Mouse (Mus musculus): ENCODE results near the gene Ccnt1.
"Not testable (repeated sequence)": the region's sequence is repeated elsewhere in the genome, so short reads cannot be mapped to it uniquely, and the experiment has no call there.

The Ccnt1 gene

GRCm38 (mm10) chr15:98541064-98541463 is 29.7 kb downstream of the Ccnt1 start:
- no peak for DNase-seq

DNA sequence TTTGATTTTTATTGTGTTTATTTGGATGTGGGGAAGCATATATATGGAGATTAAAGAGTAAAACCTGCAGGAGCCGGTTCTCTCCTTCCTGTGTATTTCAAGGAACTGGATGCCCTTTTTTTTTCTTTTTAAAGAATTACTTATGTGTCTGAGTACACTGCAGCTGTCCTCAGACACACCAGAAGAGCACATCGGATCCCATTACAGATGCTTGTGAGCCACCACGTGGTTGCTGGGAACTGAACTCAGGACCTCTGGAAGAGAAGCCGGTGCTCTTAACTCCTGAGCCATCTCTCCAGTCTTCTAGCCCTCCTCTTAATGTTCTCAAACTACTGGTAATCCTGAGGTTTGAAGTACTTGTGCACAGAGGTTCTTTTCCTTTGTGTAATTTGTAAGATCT is 32.8 kb downstream of the Ccnt1 start:
- no peak for DNase-seq

DNA sequence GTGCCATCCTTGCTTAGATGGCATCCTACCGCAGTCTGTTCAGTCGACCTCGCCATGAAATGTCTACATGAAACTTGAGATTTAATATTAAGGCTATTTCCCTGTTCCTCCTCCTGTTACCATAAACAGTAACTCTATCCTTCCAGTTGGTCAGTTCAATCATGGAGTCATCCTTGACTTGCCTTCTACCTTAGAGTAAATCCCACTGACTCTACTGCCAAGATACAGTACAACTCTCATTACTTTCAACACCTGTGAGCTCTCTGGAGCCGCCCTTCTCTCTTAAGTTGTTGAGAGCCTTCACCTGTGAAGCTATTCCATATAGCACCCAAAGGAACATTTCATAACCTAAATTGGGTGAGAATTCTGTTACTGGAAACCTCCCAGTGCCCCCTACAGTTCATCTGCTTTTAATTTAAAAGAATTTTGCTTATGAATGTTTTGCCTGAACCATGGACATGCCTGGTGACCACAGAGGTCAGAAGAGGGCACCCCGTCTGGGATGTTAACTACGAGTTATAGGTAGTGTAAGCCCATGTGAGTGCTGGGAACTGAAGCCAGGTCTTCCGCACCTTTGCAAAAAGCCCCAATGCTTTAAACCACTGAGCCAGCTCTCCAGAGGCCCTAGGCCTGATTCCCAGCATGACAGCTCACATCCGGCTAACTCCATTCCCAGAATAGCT is 33.8 kb downstream of the Ccnt1 start:
- DNase-seq, result no peak

DNA sequence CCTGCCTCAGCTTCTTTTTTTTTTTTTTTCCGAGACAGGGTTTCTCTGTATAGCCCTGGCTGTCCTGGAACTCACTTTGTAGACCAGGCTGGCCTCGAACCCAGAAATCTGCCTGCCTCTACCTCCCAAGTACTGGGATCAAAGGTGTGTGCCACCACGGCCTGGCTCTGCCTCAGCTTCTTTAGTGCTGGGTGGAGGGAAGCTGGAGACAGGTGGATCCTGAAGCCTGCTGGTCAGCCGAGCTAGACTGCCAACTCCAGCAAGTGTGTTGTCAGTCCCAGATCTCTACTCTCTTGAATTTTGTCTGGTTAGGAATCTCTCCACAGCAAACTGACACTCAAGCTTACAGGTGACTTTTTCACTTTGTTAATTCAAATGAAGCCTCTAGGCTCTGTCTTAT is 34.8 kb downstream of the Ccnt1 start:
- no peak for DNase-seq

DNA sequence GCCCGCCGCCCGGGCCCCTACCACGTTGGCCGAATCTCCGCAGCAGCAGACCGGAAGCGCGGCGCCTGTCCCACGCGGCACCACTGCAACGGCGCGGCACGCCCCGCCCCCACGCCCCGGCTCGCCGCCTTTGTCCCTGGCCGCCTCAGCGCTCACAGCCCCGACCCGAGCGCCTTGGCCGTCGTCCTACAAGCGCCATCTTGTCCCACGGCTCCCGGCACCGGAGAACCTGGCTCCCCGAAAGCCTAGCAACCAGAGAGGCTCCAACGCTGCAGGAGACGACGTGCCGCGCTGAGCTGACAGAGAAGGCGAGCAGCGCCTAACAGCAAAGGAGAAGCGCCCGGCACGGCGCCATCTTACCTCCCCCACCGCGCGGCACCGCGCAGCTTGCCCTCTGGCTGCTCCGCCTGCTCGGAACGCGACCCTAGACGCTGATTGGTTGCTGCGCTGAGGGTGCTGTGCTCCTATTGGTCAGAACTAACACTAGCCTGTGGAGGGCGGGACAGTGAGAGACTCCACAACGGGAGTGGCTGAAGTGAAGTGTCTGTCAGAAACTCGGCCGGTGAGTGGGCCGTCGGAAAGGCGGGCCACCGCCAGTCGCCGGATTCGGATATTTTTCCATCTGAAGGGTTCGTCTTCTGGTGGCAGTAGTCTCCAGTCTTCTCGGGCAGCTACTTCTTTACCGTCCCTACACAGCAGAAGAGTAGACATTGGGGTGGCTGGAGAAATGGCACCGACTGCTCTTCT is 36.7 kb downstream of the Ccnt1 start, which contains the start of gene Kansl2:
Gene Kansl2 (minus strand): TSS at position 384 of the 747 bp plus-strand sequence.
- DNase-seq, result peak; percentile 99

DNA sequence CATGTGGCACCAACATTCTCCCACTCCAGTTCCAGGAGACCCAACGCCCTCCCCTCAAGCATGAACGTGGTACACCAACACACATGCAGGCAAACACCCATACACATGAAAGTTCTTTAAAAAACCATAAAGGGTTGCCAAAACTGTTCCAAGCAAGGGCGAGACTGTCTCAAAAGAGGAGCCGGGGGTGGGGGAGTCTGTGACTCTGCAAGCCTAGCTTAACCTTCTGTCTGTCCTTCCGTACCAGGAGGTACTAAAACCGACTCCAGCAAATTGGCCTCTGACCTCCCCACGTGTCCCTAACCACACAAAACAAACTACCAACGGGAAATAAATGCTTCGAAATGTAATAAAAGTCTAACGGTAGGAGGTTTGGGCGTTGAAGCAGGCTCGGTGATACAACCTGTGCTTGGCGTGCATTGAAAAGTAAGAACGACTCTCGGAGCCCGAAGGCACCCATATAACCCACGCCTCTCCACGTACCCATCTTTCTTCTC is 37.6 kb downstream of the Ccnt1 start:
- peak; percentile 29 to 37 for DNase-seq

DNA sequence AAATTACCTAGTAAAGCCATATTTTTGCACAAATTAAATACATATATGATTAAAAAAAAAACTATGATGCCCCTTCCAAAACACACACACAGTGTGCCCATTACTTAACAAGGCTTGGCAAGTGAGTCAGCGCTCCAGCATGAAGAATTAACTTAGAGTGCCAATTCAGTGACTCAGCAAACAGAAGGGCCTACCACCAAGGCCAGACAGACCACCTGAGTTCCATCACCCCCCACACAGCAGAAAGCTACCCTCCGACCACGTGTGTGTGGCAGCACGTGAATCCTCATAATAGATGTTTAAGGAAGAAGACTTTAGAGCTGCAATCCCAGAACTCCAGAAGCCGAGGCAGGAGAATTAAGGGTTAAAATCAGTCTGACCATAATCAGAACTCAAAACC is 38.4 kb downstream of the Ccnt1 start:
- DNase-seq, result peak; percentile 23 to 32

DNA sequence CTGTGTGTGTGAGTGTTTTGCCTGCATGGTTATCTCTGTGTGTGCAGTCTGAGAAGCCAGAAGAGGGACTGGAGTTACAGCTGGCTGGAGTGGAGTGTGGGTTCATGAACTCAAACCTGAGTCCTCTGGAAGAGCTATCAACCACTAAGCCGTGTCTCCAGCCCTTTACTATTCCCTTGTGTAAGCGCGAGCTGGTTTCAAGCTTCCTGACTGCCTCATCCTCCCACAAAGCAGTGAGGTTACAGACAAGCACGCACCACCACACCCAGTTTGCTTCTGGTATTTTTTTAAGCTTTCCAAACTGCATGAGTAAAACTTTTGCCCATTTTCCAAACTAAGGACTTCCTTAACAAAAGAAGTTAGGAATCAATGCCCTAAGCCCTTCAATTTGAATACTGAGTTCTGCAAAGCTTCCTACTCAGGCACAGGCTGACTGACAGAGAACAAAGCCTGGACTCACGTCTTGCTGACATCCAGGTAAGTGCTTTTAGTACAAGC is 42.6 kb downstream of the Ccnt1 start:
- no peak for DNase-seq

GRCm38 (mm10) chr15:98527056-98527771 is 43.5 kb downstream of the Ccnt1 start:
- DNase-seq, result no peak

DNA sequence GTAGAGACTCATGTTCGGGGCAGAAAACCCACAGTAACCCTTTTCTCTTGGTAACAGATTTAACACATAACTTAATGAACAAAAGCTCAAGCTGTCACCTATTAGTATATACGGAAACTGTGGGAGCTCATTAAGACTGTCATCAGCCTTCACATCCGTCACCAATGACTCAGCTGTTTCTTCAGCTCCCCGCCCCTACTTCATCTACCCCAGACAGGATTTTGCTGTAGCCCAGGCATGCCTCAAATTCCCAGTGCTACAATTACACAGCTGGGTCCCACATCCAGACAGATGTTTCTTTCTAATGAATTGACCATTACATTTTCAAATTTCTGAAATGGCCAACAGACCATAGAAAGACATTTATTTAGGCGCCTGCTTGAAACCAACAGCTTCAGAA is 44.7 kb downstream of the Ccnt1 start:
- DNase-seq, result no peak

DNA sequence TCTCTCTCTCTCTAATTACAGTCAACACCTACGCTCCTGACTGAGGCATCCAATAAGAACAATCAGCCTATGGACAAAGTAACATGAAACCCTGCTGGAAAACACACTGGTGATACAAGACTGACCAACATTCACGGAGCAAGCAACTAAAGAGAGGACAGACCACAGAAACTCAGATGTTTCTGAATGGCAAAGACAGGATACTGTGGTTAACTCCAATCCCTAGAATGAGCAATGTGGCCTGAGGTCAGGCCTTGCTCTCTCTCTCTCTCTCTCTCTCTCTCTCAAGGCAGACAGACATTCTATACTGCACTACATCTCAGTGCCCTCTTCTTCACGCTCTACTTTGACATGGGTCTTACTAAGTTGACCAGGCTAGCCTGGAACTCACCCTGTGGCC is 49.5 kb downstream of the Ccnt1 start:
- no peak for DNase-seq

- DNase-seq, result peak; percentile 68 to 80
Observed at GRCm38 (mm10) chr15:98517380-98518355, 53.1 kb downstream of the Ccnt1 start.

GRCm38 (mm10) chr15:98514845-98515244 is 55.9 kb downstream of the Ccnt1 start:
- not testable (repeated sequence) for DNase-seq

- no peak for DNase-seq
Observed at GRCm38 (mm10) chr15:98514146-98514545, 56.6 kb downstream of the Ccnt1 start.

GRCm38 (mm10) chr15:98513676-98514075 is 57.0 kb downstream of the Ccnt1 start:
- DNase-seq, result not testable (repeated sequence)

DNA sequence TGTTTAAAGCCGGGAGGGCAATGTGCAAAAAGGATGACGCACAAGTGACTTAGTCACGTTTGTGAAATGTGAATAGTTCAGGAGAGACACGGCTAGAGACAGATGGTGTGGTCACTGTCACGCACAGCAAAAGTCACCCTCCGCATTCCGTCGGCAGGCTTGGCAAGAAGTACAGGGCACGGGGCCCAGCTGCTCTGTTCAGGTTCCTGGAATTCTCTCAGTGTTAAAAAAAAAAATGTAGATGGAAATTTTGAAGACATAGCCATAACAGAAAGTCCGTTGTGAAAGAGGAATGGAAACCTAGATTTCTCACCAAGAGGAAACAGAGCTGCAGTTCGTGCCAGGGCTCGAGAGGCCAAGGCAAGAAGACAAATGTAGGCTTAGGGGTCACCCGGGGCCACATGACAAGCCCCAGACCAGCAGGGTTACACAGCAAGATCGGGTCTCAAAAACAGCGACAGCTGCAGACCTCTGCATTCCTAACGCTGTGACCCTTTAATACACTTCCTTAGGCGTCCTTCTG is 57.9 kb downstream of the Ccnt1 start:
- peak; percentile 82 to 84 for DNase-seq

GRCm38 (mm10) chr15:98512232-98512631 is 58.5 kb downstream of the Ccnt1 start:
- DNase-seq, result no peak

DNA sequence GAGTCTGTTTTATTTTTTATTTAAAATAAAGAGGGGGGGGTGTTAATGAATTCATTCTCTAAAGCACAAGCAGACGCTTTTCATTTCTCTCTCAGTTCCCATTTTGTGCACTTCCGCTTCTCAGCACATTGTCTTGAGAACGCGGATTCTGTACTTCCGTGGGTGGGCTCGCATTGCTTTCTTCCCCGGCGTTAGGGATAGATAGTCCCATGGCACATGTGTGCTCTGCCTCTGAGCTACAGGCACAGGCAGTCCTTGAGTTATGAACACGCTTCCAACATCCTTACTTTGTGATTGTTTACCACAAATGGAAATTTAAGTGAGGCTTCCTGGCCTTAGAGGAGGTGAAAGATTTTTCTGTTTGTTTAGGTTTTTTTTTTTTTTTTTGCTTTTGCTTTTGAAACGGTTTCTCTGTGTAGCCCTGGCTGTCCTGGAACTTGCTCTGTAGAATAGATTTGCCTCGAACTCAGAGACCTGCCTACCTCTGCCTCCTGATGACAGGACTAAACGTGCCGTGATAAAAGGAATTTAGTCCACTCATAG is 59.3 kb downstream of the Ccnt1 start:
- DNase-seq, result no peak

- peak; percentile 88 to 93 for DNase-seq
Observed at GRCm38 (mm10) chr15:98510438-98511385, 60.0 kb downstream of the Ccnt1 start.

- DNase-seq, result no peak
Observed at GRCm38 (mm10) chr15:98509387-98509786, 61.3 kb downstream of the Ccnt1 start.

Data from cerebellum, postnatal 10 days (tissue).